Mouse (Mus musculus) cerebellum, adult 2 months (tissue): ENCODE data around the gene Fam162a. TPM values are rescaled to one million over a fixed set of nuclear protein-coding genes. Genes with fewer than 3 reads are reported as not detected.
"Not testable (repeated sequence)": the region's sequence is repeated elsewhere in the genome, so short reads cannot be mapped to it uniquely, and the experiment has no call there.

Source experiments
- DNase-seq, 2 experiments: peaks; one replicate each; pipeline ENCODE4 v3.0.0; 2021
- H3K27ac ChIP-seq: fragments of 200-500 bp; 2 replicates; pipeline ENCODE4 v1.5.1; 2012; ENCODE audit warnings: low read length, control low read depth, inconsistent platforms; ENCODE audit not compliant: insufficient read depth
- H3K27me3 ChIP-seq: fragments of 200-500 bp; 2 replicates; pipeline ENCODE4 v1.6.1; 2012; ENCODE audit warnings: inconsistent platforms, mild to moderate bottlenecking, low read length, moderate library complexity; ENCODE audit not compliant: control insufficient read depth, insufficient read depth
- H3K4me1 ChIP-seq: fragments of 200-500 bp; 2 replicates; pipeline ENCODE4 v1.6.1; 2011; ENCODE audit warnings: low read length; ENCODE audit not compliant: control insufficient read depth, insufficient read depth
- H3K4me3 ChIP-seq: fragments of 200-500 bp; replicated peaks from 2 replicates; pipeline ENCODE3; 2011; ENCODE audit warnings: mild to moderate bottlenecking, low read depth, low read length, control low read depth; ENCODE audit not compliant: insufficient read depth
- CTCF ChIP-seq: fragments of 200-500 bp; IDR thresholded peaks from 2 replicates; pipeline ENCODE4 v1.5.1; 2011; ENCODE audit warnings: low read depth, mild to moderate bottlenecking, control low read depth, low read length, moderate library complexity, borderline replicate concordance; ENCODE audit not compliant: insufficient read depth
- POLR2A ChIP-seq: fragments of 200-500 bp; IDR thresholded peaks from 2 replicates; pipeline ENCODE4 v1.6.1; 2011; ENCODE audit warnings: low read length, control low read depth, borderline replicate concordance; ENCODE audit not compliant: insufficient read depth
- WGBS: fragments of 180-500 bp; shearing (Covaris S2); methylation state at CpG from one replicate; pipeline ENCODE4 v1.1.7; 2018; 5-methylcytosine and 5-hydroxymethylcytosine counted together
- polyA plus RNA-seq: library from polyadenylated mRNA; depleted of rRNA; stranded (reverse); fragments of >200 nt; gene quantifications from 2 replicates; pipeline ENCODE4 v1.2.3, GENCODE M21; 2012

The Fam162a gene
- polyA plus RNA-seq, 1 experiment, result 166 TPM

DNA sequence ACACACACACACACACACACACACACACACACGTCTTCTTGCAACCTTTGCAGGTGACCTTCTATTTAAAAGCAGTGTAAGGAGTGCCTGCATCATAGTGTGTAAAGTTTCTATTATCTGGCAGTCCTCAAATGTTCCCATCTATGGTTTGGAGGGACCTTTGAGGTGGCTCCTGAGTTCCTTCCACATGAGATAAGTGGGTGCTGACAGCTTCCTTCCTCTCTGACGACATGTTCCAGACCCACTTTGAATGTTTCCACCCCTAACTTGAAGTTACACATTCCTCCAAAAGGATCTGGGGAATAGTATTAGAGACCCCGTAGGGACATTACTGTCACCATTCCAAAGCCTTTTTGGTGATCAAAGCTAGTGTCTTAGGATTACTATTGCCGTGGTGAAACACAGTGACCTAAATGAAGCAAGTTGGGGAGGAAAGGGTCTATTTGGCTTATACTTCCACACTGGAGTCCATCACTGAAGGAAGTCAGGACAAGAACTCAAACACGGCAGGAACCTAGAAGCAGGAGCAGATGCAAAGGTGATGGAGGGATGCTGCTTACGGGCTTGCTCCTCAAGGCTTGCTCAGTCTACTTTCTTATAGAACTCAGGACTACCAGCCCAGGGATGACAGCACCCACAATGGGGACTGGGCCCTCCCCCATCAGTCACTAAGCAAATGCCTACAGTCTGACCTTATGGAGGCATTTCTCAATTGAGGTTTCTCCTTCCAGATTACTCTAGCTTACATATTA lies 17.7 kb downstream of the Fam162a start:
- no peak for TF ChIP-seq CTCF
- TF ChIP-seq POLR2A, result no peak
- WGBS, result 92% methylated on average over 6 of the region's 6 CpGs
- Histone ChIP-seq H3K4me1 (no peaks in the 10 kb centered on the region), H3K27ac (no peak overlapping the region), H3K4me3 (no peak overlapping the region), H3K27me3 (no peaks in the 10 kb centered on the region)
- DNase-seq, result no peak

DNA sequence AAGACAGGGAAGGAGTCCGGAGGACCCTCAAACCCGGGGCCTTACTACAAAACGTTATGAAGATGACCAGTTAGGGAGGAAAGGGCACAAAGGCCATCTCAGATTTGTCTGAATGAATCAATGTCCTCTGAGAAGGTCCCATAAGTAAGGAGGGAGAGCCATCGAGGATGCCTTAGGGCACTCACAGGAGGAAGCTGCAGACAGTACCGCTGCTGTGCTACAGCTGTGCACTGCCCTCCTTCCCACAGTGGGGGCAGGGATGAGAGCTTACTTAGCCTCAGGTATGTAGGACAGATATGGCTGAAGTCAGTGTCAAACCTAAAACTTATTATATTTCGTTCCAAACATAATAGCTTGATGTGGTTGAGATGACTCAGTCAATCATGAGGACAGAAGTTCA lies 19.9 kb downstream of the Fam162a start:
- no peak for DNase-seq
- H3K27me3 ChIP-seq, result no peaks in the 10 kb centered on the region
- H3K27ac ChIP-seq, result no peak overlapping the region
- H3K4me3 ChIP-seq, result no peak overlapping the region
- no peak for TF ChIP-seq POLR2A
- no peak for TF ChIP-seq CTCF
- no peaks in the 10 kb centered on the region for H3K4me1 ChIP-seq
- WGBS, result 93% methylated on average over 6 of the region's 6 CpGs

DNA sequence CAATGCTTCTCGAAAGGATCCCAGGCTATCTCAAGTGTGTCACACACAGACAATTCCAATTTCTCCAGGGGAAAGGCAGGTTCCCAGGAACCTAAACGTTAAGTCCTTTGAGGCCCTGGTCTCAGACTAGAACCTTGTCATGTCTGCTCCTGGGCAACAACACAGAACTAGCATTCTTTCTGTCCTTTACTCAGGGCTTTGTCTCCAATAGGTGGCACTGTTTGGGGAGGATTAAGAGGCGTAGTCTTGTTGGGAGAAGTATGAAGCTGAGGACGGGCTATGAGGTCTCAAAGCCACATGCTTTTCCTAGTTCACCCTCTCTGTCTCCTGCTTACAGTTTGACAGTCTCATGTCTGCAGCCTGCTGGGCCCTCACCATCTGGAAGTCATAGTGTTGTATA lies 23.9 kb downstream of the Fam162a start:
- H3K4me1 ChIP-seq, result 0 out of 2 replicates have a peak, but pooled peaks cover 3% of the 10 kb centered on the region
- H3K27me3 ChIP-seq, result no peaks in the 10 kb centered on the region
- TF ChIP-seq CTCF, result no peak
- TF ChIP-seq POLR2A, result no peak
- no peak for DNase-seq
- no peak overlapping the region for H3K27ac ChIP-seq
- 91% methylated on average over 4 of the region's 4 CpGs for WGBS
- no peak overlapping the region for H3K4me3 ChIP-seq

DNA sequence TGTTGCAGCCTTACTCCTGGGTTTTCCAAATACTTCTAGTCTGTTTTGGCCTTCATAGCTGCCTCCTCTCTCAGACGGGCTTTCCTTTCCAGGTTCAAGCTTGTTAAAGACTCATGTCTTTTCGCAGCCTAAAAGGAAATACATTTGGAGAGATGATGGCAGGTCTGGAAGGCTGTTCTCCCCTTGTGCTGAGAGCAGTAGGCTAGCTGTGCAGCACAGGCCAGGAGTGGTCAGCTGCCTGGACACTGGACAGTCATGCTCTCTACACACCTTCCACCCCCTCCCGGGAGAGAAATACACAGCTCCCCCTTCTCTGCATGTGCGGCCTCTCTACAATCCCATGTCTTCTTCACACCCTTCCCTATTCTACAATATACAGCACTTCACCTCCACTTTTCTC lies 27.4 kb downstream of the Fam162a start:
- 88% methylated on average over 4 of the region's 4 CpGs for WGBS
- no peak overlapping the region for H3K27ac ChIP-seq
- H3K4me3 ChIP-seq, result no peak overlapping the region
- no peak for DNase-seq
- TF ChIP-seq CTCF, result no peak
- no peak for TF ChIP-seq POLR2A
- no peaks in the 10 kb centered on the region for H3K27me3 ChIP-seq
- H3K4me1 ChIP-seq, result 0 out of 2 replicates have a peak, but pooled peaks cover 3% of the 10 kb centered on the region

DNA sequence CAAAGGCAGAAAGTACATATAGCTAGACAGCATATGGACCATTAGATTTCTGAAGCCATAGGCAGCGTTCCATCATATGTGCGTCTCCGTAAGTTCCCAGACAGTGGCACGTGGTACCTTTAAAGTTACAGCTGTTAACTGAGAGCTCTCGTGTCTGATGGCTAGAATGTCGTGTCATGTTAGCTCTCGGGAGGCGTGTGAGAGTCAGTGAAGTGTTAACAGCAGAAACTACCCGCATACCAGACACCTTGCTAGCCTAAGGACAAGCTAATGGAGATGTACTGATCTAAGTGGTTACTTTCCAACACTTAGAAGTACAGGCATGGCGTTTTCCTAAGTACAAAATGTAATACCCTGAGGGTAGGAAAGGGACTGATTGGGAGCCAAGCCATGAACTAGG lies 28.3 kb downstream of the Fam162a start:
- Histone ChIP-seq H3K4me3 (no peak overlapping the region), H3K27me3 (no peaks in the 10 kb centered on the region), H3K27ac (no peak overlapping the region), H3K4me1 (0 out of 2 replicates have a peak, but pooled peaks cover 3% of the 10 kb centered on the region)
- TF ChIP-seq POLR2A (no peak), CTCF (no peak)
- no peak for DNase-seq
- WGBS, result 76% methylated on average over 10 of the region's 10 CpGs

DNA sequence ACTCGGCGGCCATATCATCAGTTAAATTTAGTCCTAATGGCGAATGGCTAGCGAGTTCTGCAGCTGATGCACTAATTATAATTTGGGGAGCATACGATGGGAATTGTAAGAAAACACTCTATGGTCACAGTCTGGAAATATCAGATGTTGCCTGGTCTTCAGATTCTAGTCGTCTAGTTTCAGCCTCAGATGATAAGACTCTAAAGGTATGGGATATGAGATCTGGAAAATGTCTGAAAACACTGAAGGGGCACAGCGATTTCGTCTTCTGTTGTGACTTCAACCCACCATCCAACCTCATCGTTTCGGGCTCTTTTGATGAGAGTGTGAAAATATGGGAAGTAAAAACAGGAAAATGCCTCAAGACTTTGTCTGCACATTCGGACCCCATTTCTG lies 29.8 kb downstream of the Fam162a start:
- Histone ChIP-seq H3K27me3 (no peaks in the 10 kb centered on the region), H3K4me3 (peak overlapping the region; percentile 63), H3K4me1 (0 out of 2 replicates have a peak, but pooled peaks cover 3% of the 10 kb centered on the region), H3K27ac (peak overlapping the region; percentile 28; the same call in 1 of the 2 replicates)
- no peak for TF ChIP-seq POLR2A
- no peak for TF ChIP-seq CTCF
- 22% methylated on average over 11 of the region's 11 CpGs for WGBS
- no peak for DNase-seq

DNA sequence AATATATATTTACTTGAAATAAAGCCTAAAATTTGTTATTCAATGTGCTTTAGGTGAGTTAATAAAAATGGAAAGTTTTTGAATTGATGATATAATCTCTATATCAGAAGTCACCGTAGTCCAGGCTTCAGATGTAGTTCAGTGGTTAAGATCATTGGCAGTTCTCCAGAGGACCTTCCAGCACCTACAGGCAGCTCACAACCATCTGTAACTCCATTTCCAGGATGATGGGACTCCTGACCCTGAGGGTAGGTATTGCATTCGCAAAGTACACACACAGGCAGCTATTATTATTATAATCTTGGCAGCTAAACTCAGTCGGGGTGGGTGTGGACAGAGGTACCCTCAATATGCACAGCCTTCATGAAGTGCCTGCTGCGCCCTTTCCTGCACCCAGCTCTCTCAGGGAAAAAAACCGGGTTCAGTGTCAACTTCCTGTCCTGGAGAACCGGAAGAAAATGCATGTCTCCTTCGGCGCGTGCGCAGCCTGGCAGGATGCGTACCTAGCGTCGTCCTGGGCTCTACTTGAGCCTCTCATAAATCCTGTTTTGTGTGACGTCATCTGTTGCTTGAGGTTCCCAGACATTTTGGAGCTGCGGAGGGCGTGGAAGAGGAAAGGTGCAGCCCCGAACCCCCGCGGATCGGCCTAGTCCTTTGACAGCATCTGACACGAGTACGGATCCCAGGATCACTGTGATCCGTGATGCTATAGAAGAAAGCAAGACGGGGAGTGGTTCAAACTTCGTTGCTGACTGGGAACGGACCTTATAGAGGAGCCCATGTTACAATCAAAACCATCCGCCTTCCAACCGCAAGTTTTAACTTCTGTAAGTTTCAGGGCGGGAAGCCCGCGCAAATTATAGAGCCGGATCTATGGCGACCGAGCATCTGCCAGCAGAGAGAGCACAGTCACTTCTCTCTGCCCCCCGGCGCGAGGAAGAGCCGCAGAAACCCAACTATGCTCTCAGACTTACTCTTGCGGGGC lies 30.5 kb downstream of the Fam162a start, which contains the start of gene Wdr5b:
Wdr5b (plus strand) TSS at position 551 of the 985 bp plus-strand sequence.
- under 1% methylated on average over 39 of the region's 39 CpGs for whole genome bisulfite sequencing
- H3K4me3 ChIP-seq, result peak within 1 kb of the TSS; percentile 65
- 0 out of 2 replicates have a peak, but pooled peaks cover 3% of the 10 kb centered on the region for H3K4me1 ChIP-seq
- peak within 1 kb of the TSS; percentile 67 for H3K27ac ChIP-seq
- TF ChIP-seq POLR2A (peak; percentile 91; the same call in 1 of the 2 replicates), CTCF (no peak)
- peak; percentile 92 to 98 for DNase-seq
- H3K27me3 ChIP-seq, result no peaks in the 10 kb centered on the region

DNA sequence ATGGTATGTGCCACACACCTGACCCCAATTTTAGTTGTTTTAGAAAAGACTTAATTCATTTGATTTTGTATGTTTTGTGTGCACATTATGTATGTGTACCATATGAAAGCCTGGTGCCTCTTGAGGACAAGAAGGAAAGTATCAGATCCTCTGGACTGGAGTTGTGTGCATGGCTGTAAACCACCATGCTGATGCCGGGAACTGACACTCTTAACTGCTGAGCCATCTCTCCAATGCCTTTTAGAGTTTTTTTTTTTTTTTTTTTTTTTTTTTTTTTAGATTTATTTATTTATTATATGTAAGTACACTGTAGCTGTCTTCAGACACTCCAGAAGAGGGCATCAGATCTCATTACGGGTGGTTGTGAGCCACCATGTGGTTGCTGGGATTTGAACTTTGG lies 43.3 kb downstream of the Fam162a start:
- H3K4me1 ChIP-seq, DNase-seq, H3K27me3 ChIP-seq, H3K27ac ChIP-seq, H3K4me3 ChIP-seq: not testable (repeated sequence)
- whole genome bisulfite sequencing, result 94% methylated on average over 2 of the region's 2 CpGs
